Mouse (Mus musculus): ENCODE results near the gene Repin1. TPM values are rescaled to one million over a fixed set of nuclear protein-coding genes. Genes with fewer than 3 reads are reported as not detected.
A peak's percentile ranks its signal among the peaks of the same experiment; 100 is the strongest.

Gene Repin1
- polyA plus RNA-seq, 1 experiment from 2014 or later, result 41.9 TPM

DNA sequence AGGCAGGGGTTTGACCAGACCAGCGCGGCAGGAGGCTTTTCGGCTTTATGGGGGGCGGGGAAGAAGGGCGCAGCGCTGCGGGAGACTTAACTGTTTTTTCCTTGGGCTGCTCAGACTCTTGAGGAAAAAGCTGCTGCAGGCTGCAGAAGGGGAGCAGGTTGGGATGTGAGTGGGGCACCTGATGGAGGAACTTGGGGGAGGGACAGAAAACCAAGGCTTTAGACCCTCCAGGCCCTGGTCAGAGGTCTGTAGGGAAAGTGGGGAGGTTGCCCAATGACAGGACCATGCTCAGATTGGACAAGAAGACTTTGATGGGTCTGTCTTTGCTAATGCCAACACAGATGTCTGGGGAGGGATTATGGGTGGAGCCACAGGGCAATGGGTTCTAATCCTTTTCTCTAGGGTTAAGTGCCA lies 33.8 kb downstream of the Repin1 start:
- H3K9ac ChIP-seq (ENCODE audit: low read depth, low read length), result peak overlapping the region; percentile 80
- H3K27me3 ChIP-seq (replicated peaks; ENCODE audit: control insufficient read depth, insufficient read depth, low read length), result peaks cover 6% of the 10 kb centered on the region
- no peaks in the 10 kb centered on the region; the same call in 1 of the 2 replicates for H3K36me3 ChIP-seq (ENCODE audit: control insufficient read depth, insufficient read depth, low read length)
- H3K4me3 ChIP-seq (ENCODE audit: low read length), result peak overlapping the region; percentile 66
- H3K9me3 ChIP-seq (ENCODE audit: control insufficient read depth, low read length), result no peaks in the 10 kb centered on the region
- H3K4me2 ChIP-seq (ENCODE audit: low read length), result peak overlapping the region; percentile 91
- H3K27ac ChIP-seq (ENCODE audit: low read depth, low read length), result no peak overlapping the region
- 9% methylated on average over 7 of the region's 7 CpGs for WGBS
- ATAC-seq, result no peak
- H3K4me1 ChIP-seq (ENCODE audit: control insufficient read depth, insufficient read depth, low read depth, low read length), result peaks cover 13% of the 10 kb centered on the region

GRCm38 (mm10) chr6:48628377-48628776 lies 34.7 kb downstream of the Repin1 start:
- Histone ChIP-seq H3K4me3 (ENCODE audit: low read length) (no peak overlapping the region), H3K9ac (ENCODE audit: low read depth, low read length) (no peak overlapping the region), H3K36me3 (ENCODE audit: control insufficient read depth, insufficient read depth, low read length) (no peaks in the 10 kb centered on the region), H3K4me1 (ENCODE audit: control insufficient read depth, insufficient read depth, low read depth, low read length) (peaks cover 13% of the 10 kb centered on the region), H3K9me3 (ENCODE audit: control insufficient read depth, low read length) (no peaks in the 10 kb centered on the region), H3K27ac (ENCODE audit: low read depth, low read length) (no peak overlapping the region), H3K27me3 (replicated peaks; ENCODE audit: control insufficient read depth, insufficient read depth, low read length) (peaks cover 6% of the 10 kb centered on the region), H3K4me2 (ENCODE audit: low read length) (no peak overlapping the region; the same call in none of the 2 replicates)
- no peak for ATAC-seq
- 78% methylated on average over 3 of the region's 3 CpGs for WGBS

GRCm38 (mm10) chr6:48628808-48629660 lies 35.4 kb downstream of the Repin1 start:
- Histone ChIP-seq H3K27me3 (replicated peaks; ENCODE audit: control insufficient read depth, insufficient read depth, low read length) (peaks cover 6% of the 10 kb centered on the region), H3K4me1 (ENCODE audit: control insufficient read depth, insufficient read depth, low read depth, low read length) (peaks cover 13% of the 10 kb centered on the region), H3K27ac (ENCODE audit: low read depth, low read length) (peak overlapping the region; percentile 69), H3K4me2 (ENCODE audit: low read length) (peak overlapping the region; percentile 89), H3K4me3 (ENCODE audit: low read length) (peak overlapping the region; percentile 52), H3K9ac (ENCODE audit: low read depth, low read length) (peak overlapping the region; percentile 75), H3K36me3 (ENCODE audit: control insufficient read depth, insufficient read depth, low read length) (no peaks in the 10 kb centered on the region), H3K9me3 (ENCODE audit: control insufficient read depth, low read length) (no peaks in the 10 kb centered on the region)
- ATAC-seq, result peak; percentile 75
- 5% methylated on average over 54 of the region's 54 CpGs for WGBS

GRCm38 (mm10) chr6:48629661-48630034 lies 36.0 kb downstream of the Repin1 start:
- Histone ChIP-seq H3K9me3 (ENCODE audit: control insufficient read depth, low read length) (no peaks in the 10 kb centered on the region), H3K4me2 (ENCODE audit: low read length) (peak overlapping the region; percentile 89), H3K4me3 (ENCODE audit: low read length) (peak overlapping the region; percentile 52), H3K27ac (ENCODE audit: low read depth, low read length) (peak overlapping the region; percentile 69), H3K4me1 (ENCODE audit: control insufficient read depth, insufficient read depth, low read depth, low read length) (peaks cover 13% of the 10 kb centered on the region), H3K36me3 (ENCODE audit: control insufficient read depth, insufficient read depth, low read length) (no peaks in the 10 kb centered on the region), H3K27me3 (replicated peaks; ENCODE audit: control insufficient read depth, insufficient read depth, low read length) (peaks cover 6% of the 10 kb centered on the region), H3K9ac (ENCODE audit: low read depth, low read length) (peak overlapping the region; percentile 75)
- WGBS, result 11% methylated on average over 13 of the region's 13 CpGs
- ATAC-seq, result no peak; the same call in 1 of the 2 replicates

- 91% methylated on average over 8 of the region's 8 CpGs for WGBS
Observed at GRCm38 (mm10) chr6:48630831-48631230, 37.1 kb downstream of the Repin1 start.

GRCm38 (mm10) chr6:48635105-48635504 lies 41.4 kb downstream of the Repin1 start:
- WGBS, result 83% methylated on average over 2 of the region's 2 CpGs
- no peak for ATAC-seq
- Histone ChIP-seq H3K36me3 (ENCODE audit: control insufficient read depth, insufficient read depth, low read length) (no peaks in the 10 kb centered on the region), H3K9me3 (ENCODE audit: control insufficient read depth, low read length) (no peaks in the 10 kb centered on the region), H3K4me2 (ENCODE audit: low read length) (no peak overlapping the region), H3K27me3 (replicated peaks; ENCODE audit: control insufficient read depth, insufficient read depth, low read length) (no peaks in the 10 kb centered on the region; the same call in 1 of the 2 replicates), H3K4me1 (ENCODE audit: control insufficient read depth, insufficient read depth, low read depth, low read length) (no peaks in the 10 kb centered on the region; the same call in 1 of the 2 replicates), H3K4me3 (ENCODE audit: low read length) (no peak overlapping the region), H3K9ac (ENCODE audit: low read depth, low read length) (no peak overlapping the region), H3K27ac (ENCODE audit: low read depth, low read length) (no peak overlapping the region)

More at GRCm38 (mm10) chr6:48630831-48631230, 37.1 kb downstream of the Repin1 start:
- Histone ChIP-seq H3K36me3 (ENCODE audit: control insufficient read depth, insufficient read depth, low read length) (no peaks in the 10 kb centered on the region), H3K4me2 (ENCODE audit: low read length) (no peak overlapping the region), H3K4me1 (ENCODE audit: control insufficient read depth, insufficient read depth, low read depth, low read length) (peaks cover 13% of the 10 kb centered on the region), H3K27ac (ENCODE audit: low read depth, low read length) (no peak overlapping the region), H3K27me3 (replicated peaks; ENCODE audit: control insufficient read depth, insufficient read depth, low read length) (peaks cover 5% of the 10 kb centered on the region), H3K9me3 (ENCODE audit: control insufficient read depth, low read length) (no peaks in the 10 kb centered on the region), H3K9ac (ENCODE audit: low read depth, low read length) (no peak overlapping the region), H3K4me3 (ENCODE audit: low read length) (no peak overlapping the region)
- no peak for ATAC-seq

- Histone ChIP-seq H3K36me3 (ENCODE audit: control insufficient read depth, insufficient read depth, low read length) (no peaks in the 10 kb centered on the region), H3K4me2 (ENCODE audit: low read length) (no peak overlapping the region), H3K9me3 (ENCODE audit: control insufficient read depth, low read length) (no peaks in the 10 kb centered on the region), H3K27me3 (replicated peaks; ENCODE audit: control insufficient read depth, insufficient read depth, low read length) (no peaks in the 10 kb centered on the region), H3K9ac (ENCODE audit: low read depth, low read length) (no peak overlapping the region), H3K27ac (ENCODE audit: low read depth, low read length) (no peak overlapping the region), H3K4me1 (ENCODE audit: control insufficient read depth, insufficient read depth, low read depth, low read length) (no peaks in the 10 kb centered on the region), H3K4me3 (ENCODE audit: low read length) (no peak overlapping the region)
- 32% methylated on average over 6 of the region's 6 CpGs for WGBS
- ATAC-seq, result no peak
Observed at GRCm38 (mm10) chr6:48636515-48636914, 42.8 kb downstream of the Repin1 start.

GRCm38 (mm10) chr6:48637811-48638500 lies 44.3 kb downstream of the Repin1 start:
- no peak for ATAC-seq
- no peaks in the 10 kb centered on the region for H3K4me1 ChIP-seq (ENCODE audit: control insufficient read depth, insufficient read depth, low read depth, low read length)
- H3K9me3 ChIP-seq (ENCODE audit: control insufficient read depth, low read length), result no peaks in the 10 kb centered on the region
- H3K27me3 ChIP-seq (replicated peaks; ENCODE audit: control insufficient read depth, insufficient read depth, low read length), result no peaks in the 10 kb centered on the region
- H3K36me3 ChIP-seq (ENCODE audit: control insufficient read depth, insufficient read depth, low read length), result no peaks in the 10 kb centered on the region
- H3K4me2 ChIP-seq (ENCODE audit: low read length), result no peak overlapping the region
- H3K4me3 ChIP-seq (ENCODE audit: low read length), result no peak overlapping the region
- H3K9ac ChIP-seq (ENCODE audit: low read depth, low read length), result no peak overlapping the region
- no peak overlapping the region for H3K27ac ChIP-seq (ENCODE audit: low read depth, low read length)
- WGBS, result 56% methylated on average over 6 of the region's 6 CpGs

DNA sequence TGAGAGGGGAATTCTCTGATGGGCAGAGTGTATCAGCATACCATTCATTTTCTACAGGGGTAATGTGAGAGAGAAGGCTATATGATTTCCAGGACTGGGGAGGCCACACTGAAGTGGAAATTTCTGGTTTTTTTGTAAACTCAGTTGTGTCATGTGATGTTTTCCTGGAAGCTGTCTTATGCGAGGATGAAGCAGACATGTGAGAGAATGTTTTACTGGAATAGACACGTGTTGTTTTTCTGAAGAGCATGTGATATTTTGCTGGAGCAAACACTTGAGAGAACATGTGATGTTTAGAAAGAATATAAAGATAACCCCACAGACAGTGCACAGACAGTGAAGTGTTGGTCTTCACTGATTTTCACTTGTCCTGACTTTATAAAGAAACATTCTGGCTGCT lies 44.9 kb downstream of the Repin1 start:
- Histone ChIP-seq H3K9ac (ENCODE audit: low read depth, low read length) (no peak overlapping the region), H3K4me1 (ENCODE audit: control insufficient read depth, insufficient read depth, low read depth, low read length) (no peaks in the 10 kb centered on the region), H3K4me3 (ENCODE audit: low read length) (no peak overlapping the region), H3K4me2 (ENCODE audit: low read length) (no peak overlapping the region), H3K9me3 (ENCODE audit: control insufficient read depth, low read length) (no peaks in the 10 kb centered on the region), H3K27me3 (replicated peaks; ENCODE audit: control insufficient read depth, insufficient read depth, low read length) (no peaks in the 10 kb centered on the region), H3K36me3 (ENCODE audit: control insufficient read depth, insufficient read depth, low read length) (no peaks in the 10 kb centered on the region), H3K27ac (ENCODE audit: low read depth, low read length) (no peak overlapping the region)
- ATAC-seq, result no peak
- 76% methylated on average over 2 of the region's 2 CpGs for whole genome bisulfite sequencing

All from hindbrain, embryonic 16.5 days (tissue).